In genomic region chr10:122963463-122964240, GRCm38 (mm10) we compare ENCODE assay signal across 8 mouse cellular contexts.
A peak's percentile ranks its signal among the peaks of the same experiment; 100 is the strongest.
DNase-seq lines count a peak whose midpoint lies in the region; ATAC-seq lines count a peak whose summit lies in the region.

No protein-coding gene starts in this region.

- ATAC-seq in midbrain, embryonic 12.5 days (ENCODE audit: low FRiP score, low read depth), result peak; percentile 57
- no peak for ATAC-seq in CD4-positive, CD25-positive, alpha-beta regulatory T cell, adult 4 months

- peak overlapping the region; percentile 60 for H3K4me2 ChIP-seq in midbrain, embryonic 12.5 days (replicated peaks)

- peaks cover 23% of the 10 kb centered on the region for H3K4me1 ChIP-seq in midbrain, embryonic 12.5 days

- 0 out of 2 replicates have a peak, but pooled peaks cover 5% of the 10 kb centered on the region for H3K9me3 ChIP-seq in midbrain, embryonic 12.5 days

- peak overlapping the region; percentile 70 for H3K27ac ChIP-seq in midbrain, embryonic 12.5 days (replicated peaks)

- H3K4me3 ChIP-seq in midbrain, embryonic 12.5 days, result peak overlapping the region; percentile 30

- no peaks in the 10 kb centered on the region for H3K36me3 ChIP-seq in midbrain, embryonic 12.5 days

- peaks cover 3% of the 10 kb centered on the region; the same call in 1 of the 2 replicates for H3K27me3 ChIP-seq in midbrain, embryonic 12.5 days

- 2% methylated on average over 21 of the region's 21 CpGs for WGBS in midbrain, embryonic 12.5 days

- DNase-seq in cerebellum, adult 9-10 months, result peak; percentile 26
- DNase-seq in cerebellum, adult 11 months, result no peak
- peak; percentile 67 to 70 for DNase-seq in right cerebral cortex, postnatal 10 days (ENCODE audit: low spot score in 2 of 2)
- DNase-seq in right cerebral cortex, adult 2 months (ENCODE audit: low spot score in 2 of 2), result no peak
- peak; percentile 62 for DNase-seq in kidney, adult 18-20 months
- no peak for DNase-seq in adrenal gland, adult 2 months

- peak overlapping the region; percentile 50 for H3K9ac ChIP-seq in midbrain, embryonic 12.5 days (replicated peaks)

Comparison
In these comparisons a context has a peak if more than half of its experiments do, and no peak if none do; other contexts are left out.
1. DNase-seq: peak in cerebellum, adult 9-10 months (single experiment), right cerebral cortex, postnatal 10 days (2 of 2) and kidney, adult 18-20 months (single experiment); none in cerebellum, adult 11 months (single experiment), right cerebral cortex, adult 2 months (0 of 2) and adrenal gland, adult 2 months (single experiment).